ENCODE assay signal across 8 mouse cellular contexts in the genomic region with DNA sequence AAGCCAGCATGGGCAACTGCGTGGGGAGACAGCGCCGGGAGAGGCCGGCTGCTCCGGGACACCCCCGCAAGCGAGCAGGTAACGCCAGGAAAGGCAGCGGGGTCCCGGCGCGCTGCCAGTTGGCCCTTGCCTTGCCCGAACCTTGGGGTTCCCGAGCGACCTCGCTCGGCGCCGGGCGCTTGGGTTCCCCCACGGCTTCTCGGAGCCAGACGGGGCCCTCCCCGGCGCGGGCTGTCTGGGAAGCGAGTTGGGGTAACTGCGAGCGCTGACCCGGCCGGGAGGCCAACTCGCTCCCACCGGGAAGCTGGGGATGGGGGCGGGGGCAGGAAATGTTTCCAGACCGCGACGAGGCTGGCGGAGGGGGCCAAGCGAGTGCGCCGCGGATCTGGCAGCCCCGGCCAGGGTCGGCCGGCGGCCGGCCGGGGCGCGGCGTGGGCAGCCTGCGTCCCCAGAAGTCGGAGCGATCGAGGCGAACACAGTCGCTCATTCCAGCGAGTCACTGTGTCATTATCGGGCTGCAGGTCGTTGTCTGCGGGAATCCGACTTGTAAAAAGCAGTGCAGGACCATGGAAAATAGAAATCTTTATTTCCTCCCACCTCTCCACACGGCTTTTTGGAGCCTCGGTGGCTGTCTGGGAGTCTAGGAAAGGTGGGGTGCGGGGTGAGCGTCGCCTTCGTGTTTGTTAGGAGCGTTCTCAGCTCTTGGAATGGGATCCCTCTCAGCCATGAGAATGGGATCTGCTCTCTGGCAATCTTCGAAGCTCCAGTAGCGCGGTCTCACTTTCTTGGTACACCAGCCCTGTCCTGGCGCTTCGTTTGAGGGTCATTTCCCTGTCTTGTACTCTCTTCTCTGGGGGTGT. TPM values are rescaled to one million over a fixed set of nuclear protein-coding genes. Genes with fewer than 3 reads are reported as not detected.
DNase-seq lines count a peak whose midpoint lies in the region; ATAC-seq and TF ChIP-seq lines count a peak whose summit lies in the region.

No protein-coding gene starts in this region.

- H3K79me2 ChIP-seq in liver, adult 2 months (ENCODE audit: control insufficient read depth, insufficient read depth, low read length): peaks cover 34% of the 10 kb centered on the region

- DNase-seq in liver, adult 2 months (ENCODE audit: extremely low read depth, low read depth, low spot score): peak; percentile 35
- DNase-seq in liver: no peak
- DNase-seq in adrenal gland, adult 2 months: peak; percentile 81
- DNase-seq in kidney, postnatal 4 days: peak; percentile 74 to 82
- peak; percentile 53 for DNase-seq in midbrain, embryonic 14.5 days
- peak; percentile 43 for DNase-seq in stomach, postnatal 0 days (ENCODE audit: low spot score)

- H3K4me2 ChIP-seq in embryonic facial prominence, embryonic 12.5 days (replicated peaks): peak overlapping the region; percentile 81
- H3K4me2 ChIP-seq in heart, embryonic 14.5 days (ENCODE audit: low read length): peak overlapping the region; percentile 94
- H3K4me2 ChIP-seq in midbrain, embryonic 14.5 days (ENCODE audit: low read length): peak overlapping the region; percentile 100
- peak overlapping the region; percentile 95 for H3K4me2 ChIP-seq in stomach, postnatal 0 days (replicated peaks; ENCODE audit: low read depth)

- peak overlapping the region; percentile 89 for H3K9ac ChIP-seq in liver, adult 2 months (ENCODE audit: low read depth, low read length)
- peak overlapping the region; percentile 78 for H3K9ac ChIP-seq in embryonic facial prominence, embryonic 12.5 days
- H3K9ac ChIP-seq in heart, embryonic 14.5 days (ENCODE audit: low read length): peak overlapping the region; percentile 89
- H3K9ac ChIP-seq in midbrain, embryonic 14.5 days (replicated peaks; ENCODE audit: low read length): peak overlapping the region; percentile 73
- peak overlapping the region; percentile 80 for H3K9ac ChIP-seq in stomach, postnatal 0 days (ENCODE audit: low read length)

- WGBS in liver, adult 2 months: under 1% methylated on average over 74 of the region's 74 CpGs
- under 1% methylated on average over 74 of the region's 74 CpGs for WGBS in embryonic facial prominence, embryonic 12.5 days
- WGBS in heart, embryonic 14.5 days: under 1% methylated on average over 70 of the region's 74 CpGs
- under 1% methylated on average over 73 of the region's 74 CpGs for WGBS in midbrain, embryonic 14.5 days
- 1% methylated on average over 73 of the region's 74 CpGs for WGBS in stomach, postnatal 0 days

- no peak for TF ChIP-seq EP300 in stomach, postnatal 0 days (optimal IDR thresholded peaks at IDR 0.05)

- H3K36me3 ChIP-seq in liver, adult 2 months (ENCODE audit: control insufficient read depth, insufficient read depth, low read length): no peaks in the 10 kb centered on the region
- no peaks in the 10 kb centered on the region for H3K36me3 ChIP-seq in embryonic facial prominence, embryonic 12.5 days
- H3K36me3 ChIP-seq in heart, embryonic 14.5 days (ENCODE audit: control insufficient read depth, insufficient read depth, low read length): no peaks in the 10 kb centered on the region; the same call in 1 of the 2 replicates
- no peaks in the 10 kb centered on the region for H3K36me3 ChIP-seq in midbrain, embryonic 14.5 days (ENCODE audit: control insufficient read depth, insufficient read depth, low read length)
- H3K36me3 ChIP-seq in stomach, postnatal 0 days (ENCODE audit: control insufficient read depth, insufficient read depth, low read length): no peaks in the 10 kb centered on the region

- peaks cover 3% of the 10 kb centered on the region for H3K4me1 ChIP-seq in liver, adult 2 months (ENCODE audit: control insufficient read depth, insufficient read depth, low read length)
- peaks cover 17% of the 10 kb centered on the region; the same call in 1 of the 2 replicates for H3K4me1 ChIP-seq in embryonic facial prominence, embryonic 12.5 days
- H3K4me1 ChIP-seq in heart, embryonic 14.5 days (ENCODE audit: control insufficient read depth in 2 of 2, insufficient read depth in 2 of 2, low read length in 2 of 2): peaks cover 5 to 26% of the 10 kb centered on the region in 2 experiments
- H3K4me1 ChIP-seq in midbrain, embryonic 14.5 days (ENCODE audit: control insufficient read depth, insufficient read depth, low read length): 0 out of 2 replicates have a peak, but pooled peaks cover 7% of the 10 kb centered on the region
- H3K4me1 ChIP-seq in stomach, postnatal 0 days (replicated peaks; ENCODE audit: control insufficient read depth, insufficient read depth): no peaks in the 10 kb centered on the region

- H3K27me3 ChIP-seq in liver, adult 2 months (ENCODE audit: control insufficient read depth, insufficient read depth, low read length): no peaks in the 10 kb centered on the region
- H3K27me3 ChIP-seq in embryonic facial prominence, embryonic 12.5 days: no peaks in the 10 kb centered on the region
- H3K27me3 ChIP-seq in heart, embryonic 14.5 days (ENCODE audit: control insufficient read depth, insufficient read depth, low read length): no peaks in the 10 kb centered on the region
- peaks cover 10% of the 10 kb centered on the region for H3K27me3 ChIP-seq in midbrain, embryonic 14.5 days (ENCODE audit: control insufficient read depth, insufficient read depth, low read length)
- no peaks in the 10 kb centered on the region for H3K27me3 ChIP-seq in stomach, postnatal 0 days (ENCODE audit: control insufficient read depth, insufficient read depth, low read length)

- peak overlapping the region; percentile 71 for H3K4me3 ChIP-seq in liver, adult 2 months (ENCODE audit: insufficient read depth, low read depth, low read length)
- H3K4me3 ChIP-seq in embryonic facial prominence, embryonic 12.5 days: peak overlapping the region; percentile 92
- peak overlapping the region; percentile 82 to 86 for H3K4me3 ChIP-seq in heart, embryonic 14.5 days (ENCODE audit: control insufficient read depth in 1 of 2, insufficient read depth in 1 of 2, low read depth in 1 of 2, low read length in 2 of 2)
- peak overlapping the region; percentile 83 for H3K4me3 ChIP-seq in midbrain, embryonic 14.5 days (replicated peaks; ENCODE audit: low read depth, low read length)
- peak overlapping the region; percentile 92 for H3K4me3 ChIP-seq in stomach, postnatal 0 days (ENCODE audit: low read depth, low read length)

- H3K27ac ChIP-seq in liver, adult 2 months (replicated peaks; ENCODE audit: insufficient read depth, low read depth, low read length): peak overlapping the region; percentile 75
- peak overlapping the region; percentile 84 for H3K27ac ChIP-seq in embryonic facial prominence, embryonic 12.5 days
- H3K27ac ChIP-seq in heart, embryonic 14.5 days (replicated peaks in 1 of 2; ENCODE audit: control insufficient read depth in 1 of 2, insufficient read depth in 1 of 2, low read depth in 2 of 2, low read length in 2 of 2): peak overlapping the region; percentile 93 to 94
- H3K27ac ChIP-seq in midbrain, embryonic 14.5 days (replicated peaks; ENCODE audit: low read depth, low read length): peak overlapping the region; percentile 64
- peak overlapping the region; percentile 93 for H3K27ac ChIP-seq in stomach, postnatal 0 days (replicated peaks)

- TF ChIP-seq POLR2A in liver, adult 2 months (IDR thresholded peaks at IDR 0.05; ENCODE audit: extremely low read depth, insufficient read depth, low read length): no peak

- no peak; the same call in 1 of the 2 replicates for ATAC-seq in embryonic facial prominence, embryonic 12.5 days (ENCODE audit: insufficient number of reproducible peaks, insufficient read depth, low FRiP score, low TSS enrichment)
- no peak for ATAC-seq in heart, embryonic 14.5 days (ENCODE audit: insufficient number of reproducible peaks, insufficient read depth, low FRiP score, low read depth)
- ATAC-seq in midbrain, embryonic 14.5 days (ENCODE audit: low FRiP score, low TSS enrichment): no peak
- ATAC-seq in stomach, postnatal 0 days (ENCODE audit: low FRiP score, low TSS enrichment): no peak

- no peaks in the 10 kb centered on the region for H3K9me3 ChIP-seq in embryonic facial prominence, embryonic 12.5 days
- no peaks in the 10 kb centered on the region for H3K9me3 ChIP-seq in heart, embryonic 14.5 days (ENCODE audit: control insufficient read depth, low read length)
- no peaks in the 10 kb centered on the region for H3K9me3 ChIP-seq in midbrain, embryonic 14.5 days (ENCODE audit: control insufficient read depth, low read length)
- H3K9me3 ChIP-seq in stomach, postnatal 0 days (ENCODE audit: control insufficient read depth, low read length): no peaks in the 10 kb centered on the region

- TF ChIP-seq CTCF in liver, adult 2 months (IDR thresholded peaks at IDR 0.05; ENCODE audit: low read depth, low read length): no peak
- no peak for TF ChIP-seq CTCF in stomach, postnatal 0 days (IDR thresholded peaks at IDR 0.05; ENCODE audit: low read depth)

RNA-seq across cellular contexts. Expression of a gene that starts 0.6 kb away (rescaled TPM):
- total RNA-seq in liver, adult 2 months (2014; rRNA removed): 4.6 and 4.8 TPM in 2 replicates
- polyA plus RNA-seq in liver, adult 2 months (2012; rRNA removed): 13.4 and 15.3 TPM in 2 replicates
- 10 to 100 TPM; 12.8 to 21.1 TPM for total RNA-seq in adrenal gland, adult 2 months (2021)
- polyA plus RNA-seq in adrenal gland, adult 2 months (2012; rRNA removed): 29.3 and 31.3 TPM in 2 replicates
- polyA plus RNA-seq in embryonic facial prominence, embryonic 12.5 days (2016; fragmentation: Nextera tagmentation; extraction: Ambion mirVana): 20.3 and 20.5 TPM in 2 replicates
- 11.8 and 13.2 TPM in 2 replicates for polyA plus RNA-seq in heart, embryonic 14.5 days (2014; fragmentation: Nextera tagmentation; extraction: Ambion mirVana)
- polyA plus RNA-seq in midbrain, embryonic 14.5 days (2014; fragmentation: Nextera tagmentation; extraction: Ambion mirVana): 6.3 and 6.9 TPM in 2 replicates
- 21.3 and 23.5 TPM in 2 replicates for polyA plus RNA-seq in stomach, postnatal 0 days (2015; fragmentation: Nextera tagmentation; extraction: Ambion mirVana)

RNA-seq across cellular contexts. Expression of a gene that starts 1.2 kb away (rescaled TPM):
- 14.9 and 15.1 TPM in 2 replicates for total RNA-seq in liver, adult 2 months (2014; rRNA removed)
- polyA plus RNA-seq in liver, adult 2 months (2012; rRNA removed): 23.2 and 39.5 TPM in 2 replicates
- 10 to 100 TPM; 15.9 to 22.0 TPM for total RNA-seq in adrenal gland, adult 2 months (2021)
- 48.3 and 49.2 TPM in 2 replicates for polyA plus RNA-seq in adrenal gland, adult 2 months (2012; rRNA removed)
- 41.5 and 41.7 TPM in 2 replicates for polyA plus RNA-seq in embryonic facial prominence, embryonic 12.5 days (2016; fragmentation: Nextera tagmentation; extraction: Ambion mirVana)
- polyA plus RNA-seq in heart, embryonic 14.5 days (2014; fragmentation: Nextera tagmentation; extraction: Ambion mirVana): 24.4 and 28.3 TPM in 2 replicates
- polyA plus RNA-seq in midbrain, embryonic 14.5 days (2014; fragmentation: Nextera tagmentation; extraction: Ambion mirVana): 28.1 and 30.4 TPM in 2 replicates
- 10.2 and 11.7 TPM in 2 replicates for polyA plus RNA-seq in stomach, postnatal 0 days (2015; fragmentation: Nextera tagmentation; extraction: Ambion mirVana)

RNA-seq across cellular contexts. Expression of a gene that starts 48.9 kb away (rescaled TPM):
- total RNA-seq in liver, adult 2 months (2014; rRNA removed): 7.9 and 15.0 TPM in 2 replicates
- 40.9 and 49.9 TPM in 2 replicates for polyA plus RNA-seq in liver, adult 2 months (2012; rRNA removed)
- 10 to 100 TPM; 26.0 to 26.2 TPM for total RNA-seq in adrenal gland, adult 2 months (2021)
- 56.9 and 73.6 TPM in 2 replicates for polyA plus RNA-seq in adrenal gland, adult 2 months (2012; rRNA removed)
- 93.0 and 94.2 TPM in 2 replicates for polyA plus RNA-seq in embryonic facial prominence, embryonic 12.5 days (2016; fragmentation: Nextera tagmentation; extraction: Ambion mirVana)
- 42.3 and 47.8 TPM in 2 replicates for polyA plus RNA-seq in heart, embryonic 14.5 days (2014; fragmentation: Nextera tagmentation; extraction: Ambion mirVana)
- 72.3 and 72.8 TPM in 2 replicates for polyA plus RNA-seq in midbrain, embryonic 14.5 days (2014; fragmentation: Nextera tagmentation; extraction: Ambion mirVana)
- 37.4 and 42.0 TPM in 2 replicates for polyA plus RNA-seq in stomach, postnatal 0 days (2015; fragmentation: Nextera tagmentation; extraction: Ambion mirVana)

RNA-seq across cellular contexts. Expression of a gene that starts 48.9 kb away (rescaled TPM):
- total RNA-seq in liver, adult 2 months (2014; rRNA removed): 5.6 and 6.5 TPM in 2 replicates
- polyA plus RNA-seq in liver, adult 2 months (2012; rRNA removed): 5.9 and 8.2 TPM in 2 replicates
- total RNA-seq in adrenal gland, adult 2 months (2021): 10 to 100 TPM; 28.2 to 31.9 TPM
- polyA plus RNA-seq in adrenal gland, adult 2 months (2012; rRNA removed): 6.9 and 9.4 TPM in 2 replicates
- 76.7 and 81.5 TPM in 2 replicates for polyA plus RNA-seq in embryonic facial prominence, embryonic 12.5 days (2016; fragmentation: Nextera tagmentation; extraction: Ambion mirVana)
- polyA plus RNA-seq in heart, embryonic 14.5 days (2014; fragmentation: Nextera tagmentation; extraction: Ambion mirVana): 40.8 and 42.0 TPM in 2 replicates
- 56.4 and 57.4 TPM in 2 replicates for polyA plus RNA-seq in midbrain, embryonic 14.5 days (2014; fragmentation: Nextera tagmentation; extraction: Ambion mirVana)
- 46.4 and 47.2 TPM in 2 replicates for polyA plus RNA-seq in stomach, postnatal 0 days (2015; fragmentation: Nextera tagmentation; extraction: Ambion mirVana)

RNA-seq across cellular contexts. Expression of a gene that starts 53.6 kb away (rescaled TPM):
- 1.1 and 1.2 TPM in 2 replicates for total RNA-seq in liver, adult 2 months (2014; rRNA removed)
- 0.37 and 0.65 TPM in 2 replicates for polyA plus RNA-seq in liver, adult 2 months (2012; rRNA removed)
- total RNA-seq in adrenal gland, adult 2 months (2021): under 1 TPM; 0.35 to 0.61 TPM
- polyA plus RNA-seq in adrenal gland, adult 2 months (2012; rRNA removed): 0.16 and 0.27 TPM in 2 replicates
- polyA plus RNA-seq in embryonic facial prominence, embryonic 12.5 days (2016; fragmentation: Nextera tagmentation; extraction: Ambion mirVana): 0.24 and 0.27 TPM in 2 replicates
- polyA plus RNA-seq in heart, embryonic 14.5 days (2014; fragmentation: Nextera tagmentation; extraction: Ambion mirVana): not detected in 2 replicates
- polyA plus RNA-seq in midbrain, embryonic 14.5 days (2014; fragmentation: Nextera tagmentation; extraction: Ambion mirVana): 0.45 and 1.00 TPM in 2 replicates
- 0.11 and 0.12 TPM in 2 replicates for polyA plus RNA-seq in stomach, postnatal 0 days (2015; fragmentation: Nextera tagmentation; extraction: Ambion mirVana)
